Mouse (Mus musculus): ENCODE results near the gene Cdkal1.

GRCm38 (mm10) chr13:29655841-29656365, 199.6 kb downstream of the Cdkal1 start:
- TF ChIP-seq POLR2A (IDR thresholded peaks at IDR 0.05; ENCODE audit: borderline replicate concordance, extremely low read depth, insufficient read depth, insufficient read length, poor library complexity, severe bottlenecking): no peak
- no peak for TF ChIP-seq CTCF (IDR thresholded peaks at IDR 0.05; ENCODE audit: borderline replicate concordance, extremely low read depth, insufficient read depth, insufficient read length)

Data from brain, embryonic 14.5 days (tissue).